Mouse (Mus musculus) CH12.LX (cell line): ENCODE results near the gene Mknk2. TPM values are rescaled to one million over a fixed set of nuclear protein-coding genes. Genes with fewer than 3 reads are reported as not detected.

Source experiments
- DNase-seq: peaks from one replicate; pipeline ENCODE4 v3.0.0-alpha.2; 2013; ENCODE audit errors: extremely low read depth
- H3K27ac ChIP-seq: 2 replicates; pipeline ENCODE4 v1.5.1; 2012; ENCODE audit warnings: low read depth, mild to moderate bottlenecking, control low read depth, moderate library complexity; ENCODE audit not compliant: insufficient read depth
- H3K27me3 ChIP-seq: replicated peaks from 2 replicates; pipeline ENCODE3; 2012; ENCODE audit warnings: inconsistent platforms
- H3K36me3 ChIP-seq, 2 experiments: replicated peaks in 1 of 2; 2 replicates each; pipeline versions ENCODE3 to v1.6.1; 2012; ENCODE audit warnings: inconsistent platforms in 1 of 2, low read length in 1 of 2, mild to moderate bottlenecking in 1 of 2, mixed read lengths in 1 of 2, moderate library complexity in 1 of 2; ENCODE audit not compliant: control insufficient read depth in 1 of 2, insufficient read depth in 1 of 2
- H3K4me1 ChIP-seq, 2 experiments: 2 replicates each; pipeline ENCODE4 v1.6.1; 2012; ENCODE audit warnings: inconsistent platforms in 1 of 2, moderate library complexity in 1 of 2; ENCODE audit not compliant: insufficient read depth in 2 of 2, control insufficient read depth in 1 of 2
- H3K4me2 ChIP-seq: 2 replicates; pipeline ENCODE4 v1.6.1; 2012; ENCODE audit warnings: low read depth, mild to moderate bottlenecking, control low read depth; ENCODE audit not compliant: poor library complexity, insufficient read depth, severe bottlenecking
- H3K4me3 ChIP-seq, 3 experiments: fragments of 150-350 bp in 1 of 3; sonication (generic) in 1 of 3; replicated peaks in 1 of 3; 2 replicates each; pipeline versions ENCODE3 to v1.5.1; 2011 to 2012; ENCODE audit warnings: low read depth in 2 of 3, low read length in 2 of 3, mild to moderate bottlenecking in 2 of 3, moderate library complexity in 2 of 3, control low read depth in 1 of 3, improper control_type of control experiment in 1 of 3, inconsistent platforms in 1 of 3, mixed read lengths in 1 of 3; ENCODE audit not compliant: poor library complexity in 1 of 3
- H3K79me2 ChIP-seq: replicated peaks from 2 replicates; pipeline ENCODE4 v1.6.1; 2012; ENCODE audit warnings: mild to moderate bottlenecking, moderate library complexity; ENCODE audit not compliant: control insufficient read depth, poor library complexity, insufficient read depth, severe bottlenecking; ENCODE audit errors: extremely low read depth
- H3K9ac ChIP-seq: 2 replicates; pipeline ENCODE4 v1.6.1; 2012; ENCODE audit warnings: low read depth, mild to moderate bottlenecking, control low read depth, moderate library complexity; ENCODE audit not compliant: insufficient read depth
- H3K9me3 ChIP-seq: replicated peaks from 2 replicates; pipeline ENCODE3; 2012; ENCODE audit warnings: low read length, inconsistent platforms, mixed read lengths
- GABPA ChIP-seq: IDR thresholded peaks from 2 replicates; pipeline ENCODE4 v1.6.1; 2012; ENCODE audit warnings: low read depth, low read length, improper control_type of control experiment, inconsistent platforms; ENCODE audit not compliant: insufficient replicate concordance
- HCFC1 ChIP-seq: IDR thresholded peaks from 2 replicates; pipeline ENCODE4 v1.6.1; 2012; ENCODE audit warnings: low read depth, mild to moderate bottlenecking, inconsistent platforms, low read length, improper control_type of control experiment
- JUN ChIP-seq: IDR thresholded peaks from 2 replicates; pipeline ENCODE4 v1.6.1; 2011; ENCODE audit warnings: low read depth, mild to moderate bottlenecking, low read length, improper control_type of control experiment, moderate library complexity; ENCODE audit not compliant: insufficient read depth
- MAFK ChIP-seq: IDR thresholded peaks from 2 replicates; pipeline ENCODE4 v1.6.1; 2011; ENCODE audit warnings: low read length, improper control_type of control experiment; ENCODE audit not compliant: insufficient replicate concordance
- MAX ChIP-seq: IDR thresholded peaks from 2 replicates; pipeline ENCODE4 v1.6.1; 2011; ENCODE audit warnings: low read length, improper control_type of control experiment
- MXI1 ChIP-seq: IDR thresholded peaks from 2 replicates; pipeline ENCODE4 v1.6.1; 2011; ENCODE audit warnings: mild to moderate bottlenecking, low read depth, low read length, improper control_type of control experiment
- NELFE ChIP-seq: IDR thresholded peaks from 2 replicates; pipeline ENCODE4 v1.6.1; 2011; ENCODE audit warnings: low read depth, low read length, improper control_type of control experiment
- RCOR1 ChIP-seq: conservative IDR thresholded peaks from 2 replicates; pipeline ENCODE4 v1.6.1; 2012; ENCODE audit warnings: low read depth, mild to moderate bottlenecking, inconsistent platforms, low read length, improper control_type of control experiment
- TBP ChIP-seq: conservative IDR thresholded peaks from 2 replicates; pipeline ENCODE4 v1.6.1; 2011; ENCODE audit warnings: low read depth, low read length, improper control_type of control experiment
- UBTF ChIP-seq: IDR thresholded peaks from 2 replicates; pipeline ENCODE4 v1.6.1; 2012; ENCODE audit warnings: low read depth, mild to moderate bottlenecking, inconsistent platforms, low read length, improper control_type of control experiment, moderate library complexity
- USF2 ChIP-seq: conservative IDR thresholded peaks from 2 replicates; pipeline ENCODE4 v1.6.1; 2011; ENCODE audit warnings: low read depth, low read length, improper control_type of control experiment
- ZMIZ1 ChIP-seq: IDR thresholded peaks from 2 replicates; pipeline ENCODE4 v1.6.1; 2012; ENCODE audit warnings: low read depth, mild to moderate bottlenecking, inconsistent platforms, low read length, improper control_type of control experiment
- dilution Hi-C: fragments of 300-500 bp; cut with MboI; formaldehyde crosslinking; loops from 2 replicates; pipeline ENCODE4 v1.14.3; 2020; ENCODE audit warnings: low sequenced_read_pairs; ENCODE audit not compliant: extremely low pct_unique_long_range_greater_than_20kb, extremely low pct_ligation_motif_present
- in situ Hi-C: fragments of 300-500 bp; cut with MboI; formaldehyde crosslinking; loops from 3 replicates; pipeline ENCODE4 v1.14.3; 2019; ENCODE audit warnings: low sequenced_read_pairs, low pct_ligation_motif_present, low pct_unique_long_range_greater_than_20kb, mixed read lengths
- polyA plus RNA-seq: library from polyadenylated mRNA; unstranded; fragments of >175 nt; gene quantifications from 2 replicates; pipeline ENCODE4 v1.2.1, GENCODE M21; 2012; ENCODE audit warnings: low read depth; ENCODE audit not compliant: insufficient read length
- total RNA-seq, 2 experiments: library from RNA; depleted of rRNA; stranded (reverse); fragments of 300-350 nt in 1 of 2; fragments of >200 nt in 1 of 2; gene quantifications; 2 replicates each; pipeline ENCODE4 v1.2.3; 2012 to 2014

Mknk2 gene
- total and polyA plus RNA-seq, 3 experiments = 91.5 to 199 (median 138) TPM

GRCm38 (mm10) chr10:80668614-80669013, 9.3 kb downstream of the Mknk2 start:
- no peak overlapping the region for H3K4me2 ChIP-seq
- in situ Hi-C loops (no loop called here), dilution Hi-C loops (no loop called here)
- no peaks in the 10 kb centered on the region for H3K9me3 ChIP-seq
- no peak for DNase-seq
- H3K27ac ChIP-seq = no peak overlapping the region
- peaks cover 16% of the 10 kb centered on the region for H3K79me2 ChIP-seq
- peaks cover 74 to 85% of the 10 kb centered on the region in 2 experiments for H3K36me3 ChIP-seq
- no peak overlapping the region for H3K9ac ChIP-seq
- no peak overlapping the region for H3K4me3 ChIP-seq
- H3K4me1 ChIP-seq = peaks cover 13 to 85% of the 10 kb centered on the region in 2 experiments; a peak in 3 of 4 replicates
- no peaks in the 10 kb centered on the region for H3K27me3 ChIP-seq
- TF ChIP-seq TBP = no peak
- TF ChIP-seq JUN = no peak
- TF ChIP-seq NELFE = no peak
- TF ChIP-seq RCOR1 = no peak
- no peak for TF ChIP-seq HCFC1
- TF ChIP-seq MAFK = no peak
- TF ChIP-seq GABPA = no peak
- TF ChIP-seq UBTF = no peak

GRCm38 (mm10) chr10:80666837-80667412, 11.0 kb downstream of the Mknk2 start:
- TF ChIP-seq ZMIZ1 (no peak), MAX (no peak), RCOR1 (no peak), USF2 (no peak), MXI1 (no peak)
- H3K79me2 ChIP-seq = no peaks in the 10 kb centered on the region
- no peak for DNase-seq
- H3K4me1 ChIP-seq = peaks cover 13 to 84% of the 10 kb centered on the region in 2 experiments
- H3K27me3 ChIP-seq = no peaks in the 10 kb centered on the region
- H3K36me3 ChIP-seq = peaks cover 63 to 68% of the 10 kb centered on the region in 2 experiments
- no peaks in the 10 kb centered on the region for H3K9me3 ChIP-seq
- H3K9ac ChIP-seq = no peak overlapping the region
- no peak overlapping the region for H3K4me3 ChIP-seq
- in situ Hi-C loops = no loop called here
- dilution Hi-C loops = no loop called here
- H3K4me2 ChIP-seq = no peak overlapping the region
- no peak overlapping the region; the same call in 1 of the 2 replicates for H3K27ac ChIP-seq
